Mouse (Mus musculus) urinary bladder, postnatal 25 days (tissue): ENCODE data around the gene Runx3.

Source experiments
- DNase-seq: peaks from one replicate; pipeline ENCODE4 v3.0.0; 2022; ENCODE audit warnings: low spot score

Runx3 gene

DNA sequence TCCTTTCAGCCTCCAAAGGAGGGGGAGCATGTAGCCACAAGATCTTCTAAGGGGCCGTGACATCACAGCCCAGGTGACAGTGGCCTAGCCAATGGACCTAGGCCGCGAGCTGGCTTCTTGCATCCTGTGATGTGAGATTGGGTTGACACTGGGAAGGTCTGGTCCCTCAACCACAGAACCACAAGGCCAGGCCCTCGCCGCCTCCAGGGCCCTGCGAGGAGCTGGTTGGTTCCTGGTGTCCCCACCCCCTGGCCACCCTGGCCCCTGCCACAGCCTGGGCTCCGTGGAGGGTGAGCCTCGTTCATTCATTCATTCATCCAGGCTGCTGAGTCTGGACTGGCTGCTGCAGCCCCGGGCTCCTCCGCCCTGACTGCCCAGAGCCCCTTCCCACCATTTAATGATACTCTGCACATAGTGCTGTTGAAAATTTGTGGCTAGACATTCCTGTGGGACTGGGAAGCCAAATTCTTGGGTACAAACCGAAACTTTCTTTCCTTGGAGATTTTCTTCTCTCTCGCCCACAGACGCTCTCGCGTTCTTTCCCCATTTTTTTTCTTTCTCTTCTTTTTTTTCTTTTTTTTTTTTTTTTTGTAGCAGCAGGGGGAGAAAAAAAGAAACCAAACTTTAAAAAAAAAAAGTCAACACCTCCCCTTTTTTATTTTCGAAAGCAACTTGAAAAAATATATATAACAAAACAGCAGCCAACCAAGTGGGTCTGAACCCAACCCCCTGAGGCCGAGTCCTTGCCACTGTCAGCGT, at the start of gene Runx3:
Runx3 (plus strand) TSS at position 311 of the 759 bp plus-strand sequence.
- DNase-seq: no peak

GRCm38 (mm10) chr4:135072671-135073070, 47.8 kb upstream of the Runx3 start:
- no peak for DNase-seq

DNA sequence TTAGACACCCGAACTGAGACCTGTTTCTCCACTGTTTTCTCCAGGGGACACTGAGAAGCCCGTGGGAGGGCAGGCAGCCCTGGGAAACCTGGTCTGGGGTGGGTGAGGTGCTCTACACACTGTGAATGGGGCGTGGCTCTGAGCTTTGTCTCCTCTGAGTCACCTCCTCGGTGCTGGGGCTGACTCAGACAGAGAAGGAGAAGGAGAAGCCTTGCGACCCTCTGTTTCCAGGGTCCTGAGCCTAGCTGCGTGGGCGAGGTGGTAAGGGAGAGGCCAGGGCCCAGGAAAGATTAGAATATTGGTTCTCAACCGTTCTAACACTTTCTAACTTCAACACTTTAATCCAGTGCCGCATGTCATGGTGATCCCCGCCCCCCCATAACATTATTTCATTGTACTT, 46.9 kb upstream of the Runx3 start:
- no peak for DNase-seq

- DNase-seq: no peak
Measured at GRCm38 (mm10) chr4:135074646-135075045, 45.8 kb upstream of the Runx3 start.

DNA sequence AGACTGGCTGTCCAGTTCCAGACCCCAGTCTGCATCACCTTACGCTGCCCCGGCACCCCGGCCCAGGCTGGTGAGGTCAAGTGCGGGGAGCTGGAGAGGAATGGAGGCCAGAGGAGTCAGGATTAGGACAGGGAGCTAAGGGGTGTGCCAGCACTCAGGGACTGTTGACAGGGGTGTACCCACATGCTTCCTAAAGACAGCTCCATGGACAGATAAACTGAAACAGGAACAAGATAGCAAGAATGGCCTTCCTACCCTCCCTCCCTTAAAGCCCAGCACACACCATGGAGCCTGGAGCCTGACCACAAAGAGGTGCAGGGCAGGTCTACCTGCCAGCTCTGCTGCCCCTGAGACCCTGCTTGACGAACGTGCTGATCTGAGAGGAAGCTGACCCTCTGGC, 45.1 kb upstream of the Runx3 start:
- DNase-seq: no peak

- DNase-seq: no peak
Measured at GRCm38 (mm10) chr4:135076611-135077010, 43.8 kb upstream of the Runx3 start.

GRCm38 (mm10) chr4:135077196-135077595, 43.3 kb upstream of the Runx3 start:
- DNase-seq: no peak

DNA sequence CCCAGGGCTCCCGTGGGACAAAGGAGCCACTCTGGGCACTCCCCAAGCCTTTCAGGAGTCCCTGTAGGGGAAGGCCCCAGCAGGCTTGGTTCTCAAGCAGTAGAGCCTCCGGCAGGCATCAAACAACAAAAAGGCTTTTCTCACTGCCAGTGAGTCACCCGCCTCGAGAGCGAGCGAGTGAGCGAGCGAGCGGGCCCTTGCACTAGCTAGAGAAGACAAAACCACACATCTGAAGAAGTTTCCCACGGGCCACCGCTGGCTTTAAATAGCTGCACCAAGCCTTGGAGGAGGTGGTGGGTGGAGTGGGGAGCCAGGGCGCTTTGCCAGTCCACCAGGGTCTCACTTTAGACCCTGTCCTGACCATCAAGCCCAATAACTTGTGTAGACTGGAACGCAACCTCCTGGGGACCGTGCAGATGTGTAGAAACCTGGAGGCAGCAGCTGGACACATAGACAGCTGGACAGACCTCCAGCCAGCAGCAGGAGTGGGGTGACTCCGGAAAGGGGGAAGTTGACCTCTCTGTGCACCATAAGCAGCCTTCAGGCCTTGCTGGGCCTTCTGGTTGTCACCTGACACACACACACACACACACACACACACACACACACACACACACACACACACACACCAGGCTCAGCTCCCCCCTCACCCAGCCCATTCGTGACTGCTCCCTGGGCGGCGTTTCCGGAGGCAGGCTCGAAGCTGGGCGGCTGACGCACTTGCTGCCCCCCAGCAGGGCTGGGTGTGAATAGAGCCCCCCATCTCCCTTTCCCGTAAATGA, 40.4 kb upstream of the Runx3 start:
- DNase-seq: no peak

GRCm38 (mm10) chr4:135080641-135080920, 39.9 kb upstream of the Runx3 start:
- no peak for DNase-seq

- DNase-seq: no peak
Measured at GRCm38 (mm10) chr4:135083089-135083488, 37.4 kb upstream of the Runx3 start.

GRCm38 (mm10) chr4:135085077-135085853, 35.2 kb upstream of the Runx3 start:
- no peak for DNase-seq

GRCm38 (mm10) chr4:135090613-135091012, 29.8 kb upstream of the Runx3 start:
- DNase-seq: no peak

DNA sequence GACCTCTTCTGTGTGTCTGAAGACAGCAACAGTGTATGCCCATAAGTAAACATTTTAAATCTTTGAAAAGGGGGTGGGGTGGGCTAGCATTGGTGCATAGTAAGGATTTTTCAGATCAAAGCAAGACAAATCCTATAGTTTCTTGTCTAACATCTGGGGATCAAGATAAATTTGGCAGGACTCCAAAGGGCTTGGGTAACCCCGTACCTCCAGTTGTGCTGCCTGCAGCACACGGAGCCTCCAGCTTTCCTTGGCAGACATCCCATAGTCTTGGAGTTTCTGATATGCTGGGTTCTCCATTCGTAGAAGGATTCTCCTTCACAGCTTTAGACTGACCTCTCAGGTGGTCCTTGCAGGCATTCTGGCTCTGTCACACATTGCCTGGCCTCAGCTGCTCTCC, 27.6 kb upstream of the Runx3 start:
- DNase-seq: no peak

DNA sequence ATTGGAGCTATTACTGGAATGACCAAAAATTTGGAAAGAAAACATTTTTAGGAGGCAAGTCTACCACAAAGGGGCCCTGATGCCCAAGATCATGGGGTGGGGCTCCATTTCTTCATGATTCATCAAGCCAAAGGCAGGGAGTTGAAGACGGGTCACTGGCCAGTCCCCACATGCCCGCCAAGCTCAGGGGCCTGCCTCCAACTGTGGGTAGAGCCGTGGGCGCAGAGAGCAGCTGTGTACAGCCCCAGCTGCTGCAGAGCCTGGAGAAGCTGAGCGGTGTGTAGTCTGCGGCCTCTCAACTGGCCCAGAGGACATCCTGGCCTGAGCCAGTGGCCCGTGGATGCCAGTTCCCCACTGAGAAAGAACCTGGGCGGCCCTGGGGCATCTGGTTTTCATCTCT, 24.8 kb upstream of the Runx3 start:
- DNase-seq: no peak

- no peak for DNase-seq
Measured at GRCm38 (mm10) chr4:135097910-135098891, 22.3 kb upstream of the Runx3 start.

DNA sequence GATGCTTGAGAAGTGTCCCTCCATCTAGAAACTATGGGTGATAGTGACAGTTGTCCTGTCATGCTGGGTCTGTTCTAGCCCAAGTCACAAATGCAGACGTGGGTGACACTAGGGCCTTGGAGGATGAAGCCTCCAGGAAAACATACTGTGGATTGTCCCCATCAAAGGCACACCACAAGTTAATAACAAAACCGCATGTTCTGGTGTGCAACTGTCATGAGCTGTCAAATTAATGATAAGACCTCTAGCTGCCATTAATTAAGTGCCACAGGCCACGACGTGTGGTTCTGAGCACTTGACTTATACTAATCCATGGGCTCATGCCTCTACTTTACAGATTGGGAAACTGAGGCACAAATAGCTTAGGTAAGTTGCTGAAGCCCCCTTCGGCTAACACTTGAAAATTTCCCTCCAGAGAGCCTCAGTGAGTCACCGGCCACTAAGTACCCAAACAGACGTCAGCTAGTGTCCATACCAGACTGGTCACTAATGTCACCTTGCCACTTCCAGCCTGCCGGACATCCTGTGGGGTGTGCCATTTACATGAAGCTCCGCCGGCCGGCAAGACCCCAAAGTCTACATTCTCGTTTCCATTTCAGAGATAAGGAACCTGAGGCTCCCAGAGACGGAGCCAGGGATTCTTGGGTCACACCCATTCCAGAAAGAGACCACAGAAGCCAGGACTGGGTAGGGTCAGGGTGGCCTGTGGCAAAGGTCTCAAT, 18.3 kb upstream of the Runx3 start:
- no peak for DNase-seq

DNA sequence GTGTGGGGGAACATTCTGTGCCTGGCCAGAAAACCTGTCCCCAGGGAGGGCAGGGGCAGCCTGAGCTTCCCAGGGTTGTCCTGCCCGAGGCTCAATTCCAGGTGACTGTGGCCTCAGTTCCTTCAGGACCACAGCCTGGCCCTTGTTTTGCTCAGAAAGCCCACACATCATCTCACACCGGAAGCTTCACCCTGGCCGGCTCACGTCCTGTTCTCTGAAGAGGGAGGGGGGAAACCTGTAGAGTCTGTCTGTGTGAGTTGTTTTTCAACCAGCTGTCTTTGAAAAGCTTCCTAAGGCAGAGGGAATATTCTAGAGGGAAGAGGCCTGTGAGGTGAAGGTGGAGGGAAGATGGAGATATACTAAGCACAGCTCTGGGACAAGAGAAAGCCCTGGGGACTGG, 17.7 kb upstream of the Runx3 start:
- no peak for DNase-seq

DNA sequence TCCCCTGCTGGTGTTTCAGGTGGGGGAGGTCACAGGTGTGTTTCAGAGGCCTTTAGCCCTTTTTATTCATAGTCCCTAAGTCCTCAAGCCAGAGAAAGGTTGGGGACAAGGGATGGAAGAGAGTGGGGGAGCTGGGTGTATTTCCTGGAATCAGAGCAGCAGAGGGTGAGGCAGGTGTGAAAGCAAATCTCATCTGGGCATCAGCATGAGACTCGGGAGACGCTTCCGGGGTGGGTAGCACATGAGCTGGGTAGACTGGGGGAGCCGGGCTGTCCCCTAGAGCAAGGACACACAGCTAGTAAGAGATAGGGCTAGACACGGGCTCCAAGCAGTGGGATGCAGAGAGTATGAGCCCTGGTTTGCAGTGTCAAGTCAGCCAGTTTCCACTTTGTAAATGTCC, 16.7 kb upstream of the Runx3 start:
- no peak for DNase-seq

GRCm38 (mm10) chr4:135106968-135107367, 13.5 kb upstream of the Runx3 start:
- no peak for DNase-seq

- DNase-seq: no peak
Measured at GRCm38 (mm10) chr4:135108666-135109065, 11.8 kb upstream of the Runx3 start.

DNA sequence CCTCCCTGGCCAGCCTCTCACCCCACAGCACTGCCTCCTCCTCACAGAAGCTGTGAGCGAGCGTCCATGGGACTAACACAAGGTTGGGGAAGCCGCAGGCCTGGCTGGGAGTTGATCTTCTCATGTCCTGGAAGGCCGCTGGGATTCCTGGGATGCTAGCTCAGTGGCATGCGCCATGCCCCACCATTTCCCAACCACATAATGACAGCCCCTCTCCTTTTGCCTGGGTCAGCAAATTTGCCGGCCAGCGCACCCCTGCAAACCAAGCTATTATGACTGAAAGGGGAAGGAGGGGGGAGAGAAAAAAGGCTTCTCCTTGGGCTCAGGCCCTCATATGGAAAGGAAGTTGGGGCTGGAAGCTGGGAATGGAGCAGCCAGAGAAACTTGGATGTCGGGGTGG, 6.8 kb upstream of the Runx3 start:
- DNase-seq: no peak
